Mouse (Mus musculus) heart, embryonic 12.5 days (tissue): ENCODE measurements around the gene Lhfp. TPM values are rescaled to one million over a fixed set of nuclear protein-coding genes. Genes with fewer than 3 reads are reported as not detected.
"Not testable (repeated sequence)": the region's sequence is repeated elsewhere in the genome, so short reads cannot be mapped to it uniquely, and the experiment has no call there.

Experiments used
- ATAC-seq: fragments of 200-750 bp; cut with Nextera tagmentation; 2 replicates; pipeline ENCODE4 v1.8.0; 2017; ENCODE audit warnings: moderate TSS enrichment, moderate library complexity; ENCODE audit not compliant: insufficient number of reproducible peaks, low FRiP score
- H3K27ac ChIP-seq: fragments of 300-500 bp; sonication (generic); 2 replicates; pipeline ENCODE4 v1.5.1; 2016; ENCODE audit warnings: mild to moderate bottlenecking, moderate library complexity; ENCODE audit not compliant: poor library complexity, severe bottlenecking
- H3K27me3 ChIP-seq: fragments of 300-500 bp; sonication (generic); replicated peaks from 2 replicates; pipeline ENCODE4 v1.6.1; 2016; ENCODE audit warnings: mild to moderate bottlenecking, moderate library complexity
- H3K36me3 ChIP-seq: fragments of 300-500 bp; sonication (generic); 2 replicates; pipeline ENCODE4 v1.6.1; 2016; ENCODE audit warnings: mild to moderate bottlenecking, moderate library complexity
- H3K4me1 ChIP-seq: fragments of 300-500 bp; sonication (generic); replicated peaks from 2 replicates; pipeline ENCODE4 v1.6.1; 2016; ENCODE audit warnings: mild to moderate bottlenecking
- H3K4me2 ChIP-seq: fragments of 300-500 bp; sonication (generic); 2 replicates; pipeline ENCODE4 v1.6.1; 2016; ENCODE audit warnings: mild to moderate bottlenecking, moderate library complexity
- H3K4me3 ChIP-seq: fragments of 300-500 bp; sonication (generic); 2 replicates; pipeline ENCODE4 v1.5.1; 2016; ENCODE audit warnings: mild to moderate bottlenecking
- H3K9ac ChIP-seq: fragments of 300-500 bp; sonication (generic); 2 replicates; pipeline ENCODE4 v1.6.1; 2016; ENCODE audit warnings: mild to moderate bottlenecking, moderate library complexity
- H3K9me3 ChIP-seq: fragments of 300-500 bp; sonication (generic); replicated peaks from 2 replicates; pipeline ENCODE4 v1.6.1; 2016; ENCODE audit warnings: mild to moderate bottlenecking, moderate library complexity
- WGBS: fragments of 180-500 bp; shearing (Covaris S2); methylation state at CpG from one replicate; pipeline ENCODE4 v1.1.7; 2016; 5-methylcytosine and 5-hydroxymethylcytosine counted together
- polyA plus RNA-seq: library from polyadenylated mRNA; unstranded; fragments of >200 nt; fragmentation: Nextera tagmentation; extraction: Ambion mirVana; gene quantifications from 2 replicates; pipeline ENCODE4 v1.2.1, GENCODE M21; 2016

The Lhfp gene
- polyA plus RNA-seq, 1 experiment from 2014 or later, result 84.9 TPM

DNA sequence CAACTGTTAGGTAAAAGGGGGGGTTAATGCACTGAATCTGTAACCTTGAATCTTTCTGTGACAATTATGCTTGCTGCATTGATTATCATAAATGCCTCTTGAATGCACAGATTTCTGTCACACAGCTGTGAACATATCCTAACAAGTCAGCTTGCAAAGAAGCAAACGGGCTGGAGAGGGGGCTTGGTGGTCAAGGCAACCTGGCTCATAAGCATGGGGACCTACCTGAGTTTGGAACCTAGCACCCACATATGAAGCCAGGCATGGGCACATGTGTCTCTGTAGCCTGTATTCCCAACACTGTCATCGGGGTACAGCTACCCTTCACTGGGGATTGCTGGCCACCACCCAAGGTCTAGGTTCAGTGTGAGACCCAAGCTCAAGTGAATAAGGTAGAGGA lies 48.6 kb downstream of the Lhfp start:
- no peaks in the 10 kb centered on the region for H3K27me3 ChIP-seq
- H3K9me3 ChIP-seq, result no peaks in the 10 kb centered on the region
- peaks cover 53% of the 10 kb centered on the region for H3K4me1 ChIP-seq
- H3K36me3 ChIP-seq, result 0 out of 2 replicates have a peak, but pooled peaks cover 4% of the 10 kb centered on the region
- H3K27ac ChIP-seq, result no peak overlapping the region
- no peak overlapping the region for H3K9ac ChIP-seq
- WGBS, result 81% methylated on average over 2 of the region's 2 CpGs
- H3K4me3 ChIP-seq, result no peak overlapping the region
- ATAC-seq, result no peak
- no peak overlapping the region for H3K4me2 ChIP-seq

DNA sequence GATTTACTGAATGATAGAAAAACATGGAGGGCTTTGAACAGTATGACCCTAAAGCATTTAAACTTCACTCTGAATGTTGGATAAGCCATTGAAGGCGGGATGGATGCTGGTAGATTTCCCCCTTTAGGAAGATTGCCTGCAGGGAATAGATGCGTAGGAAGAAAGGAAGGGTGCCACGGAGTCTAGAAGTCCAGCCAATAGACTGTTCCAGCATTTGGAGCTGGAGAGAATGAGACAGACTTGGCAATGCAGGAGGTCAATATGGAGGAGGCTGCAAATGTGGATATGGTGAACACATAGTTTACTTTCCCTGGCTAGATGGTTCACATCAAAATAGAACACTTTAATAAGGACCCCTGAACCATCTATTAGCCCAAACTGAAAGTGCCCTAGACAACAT lies 58.9 kb downstream of the Lhfp start:
- no peak for ATAC-seq
- no peaks in the 10 kb centered on the region for H3K36me3 ChIP-seq
- peaks cover 67% of the 10 kb centered on the region for H3K4me1 ChIP-seq
- H3K9ac ChIP-seq, result no peak overlapping the region
- H3K4me2 ChIP-seq, result no peak overlapping the region
- no peaks in the 10 kb centered on the region for H3K27me3 ChIP-seq
- H3K4me3 ChIP-seq, result no peak overlapping the region
- no peak overlapping the region for H3K27ac ChIP-seq
- no peaks in the 10 kb centered on the region for H3K9me3 ChIP-seq
- WGBS, result 81% methylated on average over 3 of the region's 3 CpGs

DNA sequence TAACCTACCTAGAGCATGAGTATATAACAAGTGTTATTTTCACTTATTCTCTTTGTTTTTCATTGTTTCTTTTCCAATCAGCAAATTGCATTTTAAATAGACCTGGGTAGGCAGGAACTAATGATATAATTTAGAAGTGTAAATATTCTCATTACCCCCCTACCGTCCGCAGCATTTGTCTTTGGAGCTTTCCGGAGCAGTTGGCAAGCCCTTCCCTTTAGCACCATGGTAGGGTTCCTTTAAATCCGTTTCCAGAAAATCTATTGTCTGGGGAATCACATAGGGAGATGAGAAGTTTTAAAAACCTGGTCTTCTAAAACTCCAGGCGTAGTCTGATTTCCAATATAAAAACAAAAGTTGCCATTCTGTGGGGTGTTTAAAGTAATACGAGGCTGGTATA lies 59.5 kb downstream of the Lhfp start:
- no peak overlapping the region for H3K4me3 ChIP-seq
- no peak overlapping the region for H3K27ac ChIP-seq
- 67% methylated on average over 6 of the region's 6 CpGs for WGBS
- H3K9me3 ChIP-seq, result no peaks in the 10 kb centered on the region
- H3K4me1 ChIP-seq, result peaks cover 73% of the 10 kb centered on the region
- no peak overlapping the region for H3K4me2 ChIP-seq
- no peaks in the 10 kb centered on the region for H3K27me3 ChIP-seq
- no peak overlapping the region for H3K9ac ChIP-seq
- ATAC-seq, result no peak
- H3K36me3 ChIP-seq, result no peaks in the 10 kb centered on the region

DNA sequence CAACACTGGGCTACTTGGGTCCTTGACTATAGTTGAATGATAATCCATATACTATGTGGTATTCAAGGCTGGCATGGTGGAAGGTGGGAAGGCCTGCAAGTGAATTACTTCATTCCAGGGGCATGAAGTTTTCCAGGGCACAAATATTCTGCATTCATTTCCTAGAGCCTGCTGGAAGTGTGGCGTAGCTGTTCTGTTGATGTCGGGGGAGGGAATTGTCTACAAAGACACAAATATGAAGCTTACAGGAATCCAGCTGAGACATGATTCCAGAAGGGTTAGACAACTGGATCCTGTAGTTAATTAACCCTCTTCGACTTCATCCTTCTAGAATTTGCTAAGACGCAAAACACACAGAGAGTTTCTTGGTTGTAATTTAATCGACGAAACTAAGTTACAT lies 60.4 kb downstream of the Lhfp start:
- peaks cover 70% of the 10 kb centered on the region for H3K4me1 ChIP-seq
- no peaks in the 10 kb centered on the region for H3K36me3 ChIP-seq
- no peaks in the 10 kb centered on the region for H3K9me3 ChIP-seq
- no peak for ATAC-seq
- WGBS, result 59% methylated on average over 6 of the region's 6 CpGs
- no peak overlapping the region for H3K4me2 ChIP-seq
- no peaks in the 10 kb centered on the region for H3K27me3 ChIP-seq
- H3K27ac ChIP-seq, result no peak overlapping the region
- H3K4me3 ChIP-seq, result no peak overlapping the region
- H3K9ac ChIP-seq, result no peak overlapping the region

DNA sequence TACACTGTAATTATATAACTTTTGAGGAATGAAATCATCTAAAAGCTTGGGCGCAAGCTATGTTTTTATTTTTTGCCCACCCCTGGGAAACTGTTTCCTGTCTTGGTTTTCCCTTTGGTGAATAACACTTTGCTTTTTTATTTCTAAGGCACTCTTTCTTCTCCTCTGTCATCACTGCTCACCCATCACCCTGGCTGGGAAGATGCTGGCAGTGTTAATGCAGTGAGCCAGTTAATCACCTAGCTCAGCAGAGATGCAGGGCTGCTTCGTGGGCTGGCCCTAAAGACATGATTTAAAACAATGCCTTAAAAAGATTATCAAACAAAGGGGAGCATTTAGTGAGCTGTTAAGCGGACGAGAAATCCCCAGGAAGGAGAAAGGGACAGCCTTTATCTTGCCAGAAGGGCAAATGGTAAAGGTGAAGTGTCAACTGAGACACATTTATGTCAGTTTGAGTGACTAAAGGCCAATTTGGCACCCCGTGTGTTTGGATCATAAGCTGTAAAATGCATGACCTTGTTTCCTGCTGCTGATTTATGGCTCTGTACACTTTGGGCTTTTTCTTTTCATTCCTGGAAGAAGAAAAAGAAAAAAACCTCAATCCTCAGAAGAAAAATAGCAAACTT lies 60.9 kb downstream of the Lhfp start:
- no peak for ATAC-seq
- WGBS, result 24% methylated on average over 5 of the region's 5 CpGs
- Histone ChIP-seq H3K27me3 (no peaks in the 10 kb centered on the region), H3K9me3 (no peaks in the 10 kb centered on the region), H3K27ac (peak overlapping the region; percentile 34; the same call in 1 of the 2 replicates), H3K36me3 (no peaks in the 10 kb centered on the region), H3K4me2 (peak overlapping the region; percentile 4; the same call in 1 of the 2 replicates), H3K9ac (no peak overlapping the region), H3K4me3 (no peak overlapping the region), H3K4me1 (peaks cover 66% of the 10 kb centered on the region)

DNA sequence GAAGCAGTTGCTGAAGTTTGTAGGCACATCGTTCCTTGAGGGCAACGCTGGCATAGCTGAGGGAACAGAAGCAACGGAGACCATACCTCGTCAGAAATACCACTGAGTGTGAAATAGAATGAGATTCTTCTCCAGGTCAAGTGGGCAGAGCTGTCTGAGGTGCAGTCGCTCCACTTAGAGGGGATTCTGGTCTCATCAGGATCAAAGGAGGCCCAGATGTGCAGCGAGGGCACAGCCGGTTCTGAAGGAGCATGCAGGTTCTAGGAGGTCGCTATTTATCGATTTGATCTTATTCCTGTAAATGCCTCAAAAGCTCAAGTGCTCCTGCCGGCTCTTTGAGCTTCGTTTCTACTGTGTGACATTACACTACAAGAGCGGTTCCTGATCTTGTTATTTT lies 61.4 kb downstream of the Lhfp start:
- H3K9me3 ChIP-seq, result no peaks in the 10 kb centered on the region
- peak overlapping the region; percentile 18; the same call in 1 of the 2 replicates for H3K27ac ChIP-seq
- 34% methylated on average over 12 of the region's 12 CpGs for WGBS
- peaks cover 63% of the 10 kb centered on the region for H3K4me1 ChIP-seq
- H3K9ac ChIP-seq, result no peak overlapping the region
- H3K27me3 ChIP-seq, result no peaks in the 10 kb centered on the region
- H3K4me3 ChIP-seq, result no peak overlapping the region
- H3K4me2 ChIP-seq, result peak overlapping the region; percentile 4
- no peak for ATAC-seq
- no peaks in the 10 kb centered on the region for H3K36me3 ChIP-seq

DNA sequence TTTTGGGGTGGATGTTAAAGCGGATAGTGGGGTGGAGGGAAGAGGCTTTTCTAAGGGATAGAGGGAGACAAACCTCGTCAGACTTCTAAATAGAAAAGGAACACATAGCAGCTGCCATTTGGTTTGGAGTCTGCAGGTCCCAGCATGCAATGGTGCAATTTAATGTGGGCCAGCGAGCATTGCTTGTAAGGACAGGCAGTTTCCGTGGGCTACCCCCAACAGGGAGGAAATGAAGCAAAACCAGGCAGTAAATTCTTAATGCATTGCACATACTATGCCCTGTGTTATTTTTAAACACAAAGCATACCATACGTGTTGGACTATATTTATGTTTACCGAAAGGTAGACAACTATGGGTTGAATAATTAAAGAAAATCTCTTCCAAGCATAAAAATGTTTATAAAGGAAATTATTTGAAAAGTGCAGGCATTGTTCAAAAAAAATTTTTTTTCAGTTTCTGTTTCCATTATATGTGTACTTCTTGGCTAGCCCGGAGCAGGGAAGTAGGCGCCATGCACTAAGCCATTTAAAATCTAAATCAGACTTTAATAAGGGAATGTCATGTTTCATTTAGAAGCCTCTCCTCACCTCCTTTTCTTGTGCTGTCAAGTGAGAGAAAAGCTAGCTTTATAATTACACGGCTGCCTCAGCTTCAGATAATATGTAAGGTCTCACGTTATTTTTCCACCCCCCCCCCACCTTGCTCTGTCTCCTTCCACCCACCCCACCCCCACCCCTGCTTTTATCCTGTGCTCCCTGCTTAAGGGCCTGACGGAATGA lies 67.5 kb downstream of the Lhfp start:
- no peak for ATAC-seq
- WGBS, result 57% methylated on average over 11 of the region's 11 CpGs
- Histone ChIP-seq H3K9ac (no peak overlapping the region), H3K36me3 (peaks cover 12% of the 10 kb centered on the region), H3K4me2 (no peak overlapping the region), H3K4me1 (peaks cover 45% of the 10 kb centered on the region), H3K27ac (no peak overlapping the region), H3K4me3 (no peak overlapping the region), H3K27me3 (no peaks in the 10 kb centered on the region), H3K9me3 (no peaks in the 10 kb centered on the region)

DNA sequence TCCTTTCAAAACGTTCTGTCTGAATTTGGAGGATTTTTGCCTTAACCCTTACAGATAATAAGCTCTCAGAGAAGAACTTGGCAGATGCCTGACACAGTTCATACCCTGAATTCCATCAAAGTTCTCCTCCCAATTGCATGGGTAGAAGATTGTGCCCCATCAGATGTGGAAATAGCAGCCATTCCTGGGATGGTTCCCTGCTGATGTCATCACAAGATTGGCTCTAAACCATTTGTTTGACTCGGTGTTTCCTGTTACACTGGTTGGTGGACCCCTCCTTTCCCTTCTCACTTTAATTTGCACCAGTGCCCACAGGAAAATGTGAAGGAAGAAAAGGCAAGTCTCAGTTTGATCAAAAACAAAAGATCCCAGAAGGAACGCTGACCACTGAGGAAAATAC lies 68.6 kb downstream of the Lhfp start:
- H3K27ac ChIP-seq, result peak overlapping the region; percentile 32; the same call in 1 of the 2 replicates

DNA sequence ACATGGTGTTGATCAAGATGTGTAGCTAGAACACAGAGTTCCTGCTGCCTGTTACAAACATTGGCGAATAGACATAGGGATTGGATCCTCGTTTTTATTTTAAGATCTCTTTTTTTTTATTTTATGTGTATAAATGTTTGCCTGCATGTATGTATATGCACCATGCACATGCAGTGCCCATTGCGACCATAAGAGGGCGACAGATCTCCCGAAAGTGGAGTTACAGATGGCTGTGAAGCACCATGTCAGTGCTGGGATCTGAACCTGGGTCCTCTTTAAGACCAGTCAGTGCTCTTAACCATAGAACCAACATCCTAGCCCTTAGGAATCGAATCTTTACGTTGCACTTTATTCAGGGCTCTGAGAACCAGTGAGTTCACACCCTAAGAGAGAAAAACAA lies 70.7 kb downstream of the Lhfp start:
- Histone ChIP-seq H3K27me3 (no peaks in the 10 kb centered on the region), H3K27ac (no peak overlapping the region), H3K9ac (no peak overlapping the region), H3K4me1 (peaks cover 20% of the 10 kb centered on the region), H3K36me3 (peaks cover 12% of the 10 kb centered on the region), H3K4me3 (no peak overlapping the region), H3K9me3 (no peaks in the 10 kb centered on the region), H3K4me2 (no peak overlapping the region)
- 91% methylated on average over 7 of the region's 7 CpGs for WGBS
- no peak for ATAC-seq

More for the DNA sequence above, 68.6 kb downstream of the Lhfp start:
- peaks cover 34% of the 10 kb centered on the region for H3K4me1 ChIP-seq
- H3K36me3 ChIP-seq, result peaks cover 12% of the 10 kb centered on the region
- WGBS, result 14% methylated on average over 3 of the region's 3 CpGs
- H3K9ac ChIP-seq, result no peak overlapping the region
- H3K4me2 ChIP-seq, result no peak overlapping the region
- no peaks in the 10 kb centered on the region for H3K9me3 ChIP-seq
- H3K27me3 ChIP-seq, result no peaks in the 10 kb centered on the region
- H3K4me3 ChIP-seq, result no peak overlapping the region
- ATAC-seq, result no peak

DNA sequence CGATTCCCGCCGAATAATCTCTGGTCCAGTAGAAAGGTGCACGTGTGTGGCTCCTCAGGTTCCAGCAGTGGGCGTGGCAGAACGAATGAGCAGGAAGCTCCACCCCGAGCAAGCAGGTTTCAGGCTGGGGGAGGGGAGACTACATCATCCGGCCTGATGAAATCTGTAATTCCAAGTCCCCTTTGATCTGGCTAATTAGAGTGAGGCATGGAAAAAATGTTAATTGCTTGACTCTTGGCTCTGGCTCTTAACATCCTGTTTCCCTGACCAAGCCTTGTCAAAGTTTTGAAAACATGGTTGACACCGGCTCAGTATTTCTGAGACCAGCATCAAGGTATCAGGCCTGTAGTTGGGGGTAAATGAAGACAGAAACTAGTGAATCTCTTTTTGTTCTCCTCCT lies 77.4 kb downstream of the Lhfp start:
- WGBS, result 60% methylated on average over 6 of the region's 9 CpGs
- not testable (repeated sequence) for H3K27me3 ChIP-seq, H3K36me3 ChIP-seq, H3K9ac ChIP-seq, ATAC-seq, H3K4me3 ChIP-seq, H3K4me2 ChIP-seq, H3K27ac ChIP-seq, H3K4me1 ChIP-seq, H3K9me3 ChIP-seq

DNA sequence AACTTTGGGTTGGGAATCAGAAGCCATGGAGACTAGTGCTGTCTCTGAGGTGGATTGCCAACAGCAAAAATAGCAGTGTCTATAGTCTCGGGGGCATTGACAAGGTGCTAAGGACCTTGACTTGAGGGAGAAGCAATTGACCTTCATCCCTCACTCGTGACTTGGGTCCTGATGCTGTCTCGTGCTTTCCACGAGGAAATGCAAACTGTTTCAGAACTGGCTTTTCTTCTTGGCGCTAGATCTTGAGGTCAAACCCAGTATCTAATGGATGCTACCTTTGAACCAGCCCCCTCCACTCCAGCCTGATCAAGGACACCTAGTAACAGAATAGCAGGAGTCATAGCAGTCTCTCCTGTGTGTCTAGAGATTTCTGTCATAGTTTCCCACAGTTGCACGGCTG lies 78.7 kb downstream of the Lhfp start:
- H3K27ac ChIP-seq, result no peak overlapping the region
- WGBS, result 80% methylated on average over 6 of the region's 6 CpGs

More for the DNA sequence above, 78.7 kb downstream of the Lhfp start:
- H3K9me3 ChIP-seq, result 0 out of 2 replicates have a peak, but pooled peaks cover 2% of the 10 kb centered on the region
- no peak overlapping the region for H3K4me2 ChIP-seq
- 0 out of 2 replicates have a peak, but pooled peaks cover 1% of the 10 kb centered on the region for H3K4me1 ChIP-seq
- no peak overlapping the region for H3K4me3 ChIP-seq
- H3K27me3 ChIP-seq, result no peaks in the 10 kb centered on the region
- no peaks in the 10 kb centered on the region for H3K36me3 ChIP-seq
- ATAC-seq, result no peak
- H3K9ac ChIP-seq, result no peak overlapping the region
